Mouse (Mus musculus): ENCODE data around the gene Ubl7.
"Not testable (repeated sequence)": the region's sequence is repeated elsewhere in the genome, so short reads cannot be mapped to it uniquely, and the experiment has no call there.

Ubl7 gene

GRCm38 (mm10) chr9:57910254-57911160 is at the start of gene Ubl7:
Gene Ubl7, plus strand, starts transcription at chr9:57910979.
- peak; percentile 88 to 94 for DNase-seq (ENCODE audit: low spot score in 2 of 2)

DNA sequence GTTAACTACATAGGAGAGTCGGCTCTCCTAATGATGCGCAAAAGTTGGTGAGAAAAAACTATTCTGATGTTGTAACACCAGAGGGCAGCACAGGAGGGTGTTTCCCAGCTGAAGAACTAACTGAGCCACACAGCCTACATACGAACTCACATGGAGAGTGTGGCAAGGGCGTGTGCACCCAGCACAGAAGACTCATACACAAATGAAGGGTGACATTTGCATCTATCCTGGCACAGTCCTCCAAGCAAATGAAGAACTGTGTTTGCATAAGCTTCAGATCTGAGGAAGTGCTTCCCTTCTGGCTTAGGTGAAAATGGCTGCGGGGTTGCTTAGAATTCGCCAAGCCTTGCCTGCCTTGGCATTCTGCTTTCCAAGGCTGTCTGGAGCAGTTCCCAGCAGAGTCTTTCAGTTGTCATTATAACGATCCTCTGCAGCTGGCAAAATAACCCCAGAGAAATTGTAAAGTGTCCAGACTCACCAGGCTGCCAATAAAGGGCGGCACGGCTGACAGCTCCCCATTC is 48.8 kb upstream of the Ubl7 start:
- peak; percentile 49 to 70 for DNase-seq (ENCODE audit: low spot score in 2 of 2)

DNA sequence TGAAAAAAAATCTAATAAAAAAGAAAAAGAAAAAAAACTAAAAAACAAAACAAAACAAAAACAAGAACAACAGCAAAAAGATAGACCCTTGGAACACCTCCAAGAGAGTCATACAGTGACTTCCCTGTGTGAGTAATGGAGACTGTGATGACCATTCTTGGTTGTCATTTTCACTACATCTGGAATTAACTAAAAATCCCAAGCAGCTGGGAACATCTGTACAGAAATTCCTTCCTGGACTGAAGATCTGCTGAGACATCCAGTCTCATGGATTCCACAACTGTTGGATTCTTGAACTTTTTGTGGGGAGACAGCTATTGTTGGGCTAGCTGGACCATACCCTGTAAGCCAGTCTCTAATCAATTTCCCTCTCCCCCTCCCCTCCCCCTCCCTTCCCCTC is 46.4 kb upstream of the Ubl7 start:
- no peak for DNase-seq (ENCODE audit: low spot score in 2 of 2)

GRCm38 (mm10) chr9:57866530-57866929 is 44.2 kb upstream of the Ubl7 start:
- DNase-seq (ENCODE audit: low spot score in 2 of 2): peak in 1 of 2 experiments; percentile 46

DNA sequence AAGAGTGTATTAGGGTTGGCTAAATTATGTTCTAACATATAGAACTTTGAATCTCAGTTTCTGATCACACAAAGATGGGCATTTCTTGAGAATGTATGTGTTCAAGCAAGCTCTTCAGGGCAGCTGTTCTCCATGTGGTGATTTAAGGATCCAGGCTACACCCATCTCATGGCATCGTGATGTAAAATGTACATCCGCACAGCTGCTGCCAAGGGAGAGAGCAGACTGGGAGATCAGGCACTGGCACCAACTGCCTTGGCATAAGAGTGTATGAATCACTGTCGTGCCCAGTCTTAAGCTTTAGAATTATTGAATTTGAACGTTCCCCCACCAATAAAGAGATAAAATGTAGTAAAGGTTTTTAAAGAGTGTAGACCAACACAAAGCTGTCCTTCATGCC is 43.5 kb upstream of the Ubl7 start:
- DNase-seq (ENCODE audit: low spot score in 2 of 2): no peak

DNA sequence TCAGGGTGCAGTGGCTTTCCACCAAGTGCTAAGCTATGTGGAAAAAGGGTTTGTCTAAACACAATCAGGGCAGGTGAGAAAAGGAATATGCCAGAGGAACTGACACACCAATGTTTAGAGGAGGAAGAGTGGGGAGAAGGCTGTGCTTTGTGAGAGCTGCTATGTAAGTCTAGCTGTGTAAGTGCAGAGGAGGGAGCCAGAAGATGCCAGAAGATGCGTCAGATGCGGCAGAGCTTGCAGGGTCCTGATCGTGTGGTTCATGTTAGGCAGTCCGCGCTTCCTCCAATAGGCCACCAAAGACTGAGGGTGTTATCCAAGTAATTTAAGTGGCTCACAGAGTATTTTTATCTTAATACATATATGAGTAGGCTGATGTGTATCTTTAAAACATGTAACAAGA is 42.9 kb upstream of the Ubl7 start:
- peak in 1 of 2 experiments; percentile 29 for DNase-seq (ENCODE audit: low spot score in 2 of 2)

DNA sequence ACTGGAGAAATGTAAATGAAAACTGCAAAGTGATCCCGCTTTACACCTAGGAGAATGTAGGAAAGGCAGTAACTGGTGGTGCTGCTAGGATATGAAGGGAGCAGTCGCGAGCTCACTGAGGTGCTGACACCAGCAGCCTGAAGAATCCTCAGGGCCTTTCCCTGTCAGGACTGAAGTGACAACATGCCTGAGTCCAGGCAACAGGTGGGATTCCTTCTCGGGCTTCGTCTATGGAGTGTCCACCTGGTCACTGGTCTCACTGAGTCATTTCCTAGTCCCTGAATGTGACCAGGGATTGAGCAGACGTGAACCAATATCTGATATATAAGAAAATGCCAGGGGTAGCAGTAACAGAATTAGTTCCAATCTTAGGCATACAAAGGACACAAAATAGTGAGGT is 42.0 kb upstream of the Ubl7 start:
- DNase-seq (ENCODE audit: low spot score in 2 of 2): peak in 1 of 2 experiments; percentile 38

GRCm38 (mm10) chr9:57870273-57870816 is 40.4 kb upstream of the Ubl7 start:
- peak in 1 of 2 experiments; percentile 32 for DNase-seq (ENCODE audit: low spot score in 2 of 2)

DNA sequence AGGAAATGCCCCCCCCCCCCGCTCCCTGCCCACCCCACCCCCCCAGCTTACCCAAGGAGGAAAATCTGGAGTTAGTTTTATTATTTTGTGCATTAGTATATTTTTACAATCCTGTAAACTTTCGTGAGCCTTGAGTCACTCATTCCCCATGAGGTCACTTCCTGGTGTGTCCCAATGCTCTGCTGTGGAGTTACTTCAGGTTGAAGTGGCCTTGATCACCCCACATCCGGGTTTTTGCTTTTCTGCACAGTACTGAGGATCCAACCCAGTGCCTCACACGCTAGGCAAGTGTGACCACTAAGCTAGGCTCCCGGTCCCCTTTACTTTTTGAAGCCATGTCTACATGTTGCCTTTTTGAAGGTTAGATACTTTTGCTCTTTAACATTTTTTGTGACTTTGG is 36.6 kb upstream of the Ubl7 start:
- DNase-seq (ENCODE audit: low spot score in 2 of 2): peak in 1 of 2 experiments; percentile 57

- DNase-seq (ENCODE audit: low spot score in 2 of 2): peak in 1 of 2 experiments; percentile 23
Observed at GRCm38 (mm10) chr9:57874994-57875393, 35.8 kb upstream of the Ubl7 start.

DNA sequence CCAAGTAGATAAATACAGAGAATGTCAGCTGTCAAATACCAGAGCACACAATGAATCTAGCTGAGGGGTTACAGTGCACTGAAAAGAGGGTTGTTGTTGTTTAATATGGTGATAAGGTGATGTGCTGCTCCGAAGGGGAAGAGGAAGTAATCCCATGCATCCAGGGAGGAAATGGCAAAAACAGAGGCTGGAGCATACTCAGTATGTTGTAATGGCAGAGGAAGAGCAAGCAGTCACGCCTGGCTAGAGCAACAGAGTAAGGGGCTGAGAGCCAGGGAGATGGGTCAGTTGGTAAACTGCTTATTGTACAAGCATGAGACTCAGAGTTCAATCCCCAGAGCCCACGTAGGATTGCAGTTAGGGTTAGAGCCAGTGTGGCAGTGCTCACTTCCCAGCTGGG is 31.6 kb upstream of the Ubl7 start:
- no peak for DNase-seq (ENCODE audit: low spot score in 2 of 2)

- DNase-seq (ENCODE audit: low spot score in 2 of 2): peak in 1 of 2 experiments; percentile 49
Observed at GRCm38 (mm10) chr9:57880278-57880677, 30.5 kb upstream of the Ubl7 start.

DNA sequence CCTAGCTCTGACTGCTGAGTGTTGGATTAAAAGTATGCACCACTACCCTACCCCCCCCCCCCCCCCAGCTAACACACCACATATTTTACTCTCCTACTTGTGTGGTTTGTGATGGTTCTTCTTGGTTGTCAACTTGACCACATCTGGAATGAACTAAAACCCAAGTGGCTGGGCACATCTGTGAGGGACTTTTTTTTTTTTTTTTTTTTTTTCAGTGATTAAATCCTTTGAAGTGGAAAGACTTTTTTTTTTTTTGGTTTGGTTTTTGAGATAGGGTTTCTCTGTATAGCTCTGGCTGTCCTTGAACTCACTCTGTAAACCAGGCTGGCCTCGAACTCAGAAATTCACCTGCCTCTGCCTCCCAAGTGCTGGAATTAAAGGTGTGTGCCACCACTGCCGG is 29.0 kb upstream of the Ubl7 start:
- not testable (repeated sequence) for DNase-seq (ENCODE audit: low spot score in 2 of 2)

DNA sequence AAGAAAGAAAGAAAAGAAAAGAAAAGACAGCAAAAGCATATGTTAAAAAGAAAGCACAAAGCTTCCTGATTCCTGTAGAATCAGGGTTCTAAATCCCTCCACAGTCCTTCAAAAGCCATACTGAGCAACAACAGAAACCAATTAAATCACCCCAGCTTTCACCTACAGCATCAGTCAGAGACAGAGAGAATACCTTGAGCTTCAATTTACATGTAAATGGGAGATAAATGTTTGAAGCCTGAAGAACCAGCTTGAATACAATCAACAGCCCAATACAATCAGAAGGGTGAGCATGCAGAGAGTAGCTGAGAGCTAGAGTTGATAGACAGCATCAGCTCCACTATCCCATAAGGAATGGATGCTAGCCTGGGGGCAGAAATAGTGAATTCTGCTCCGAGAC is 27.4 kb upstream of the Ubl7 start:
- DNase-seq (ENCODE audit: low spot score in 2 of 2): no peak

DNA sequence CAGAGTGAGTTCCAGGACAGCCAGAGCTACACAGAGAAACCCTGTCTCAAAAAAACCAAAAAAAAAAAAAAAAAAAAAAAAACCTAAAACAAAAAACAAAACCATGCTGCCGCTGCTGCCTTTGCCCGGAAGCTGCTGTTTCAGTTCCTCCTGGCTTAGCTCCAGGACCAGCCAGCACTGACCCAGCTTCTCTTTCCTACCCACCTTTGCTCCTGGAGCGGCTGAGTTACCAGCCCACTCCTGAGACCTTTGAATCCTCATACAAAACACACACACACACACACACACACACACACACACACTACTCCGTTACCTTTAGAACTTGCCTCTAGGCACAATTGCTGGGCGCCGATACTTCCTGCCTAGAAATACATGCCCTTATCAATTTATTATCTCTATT is 22.7 kb upstream of the Ubl7 start:
- peak in 1 of 2 experiments; percentile 55 for DNase-seq (ENCODE audit: low spot score in 2 of 2)

DNA sequence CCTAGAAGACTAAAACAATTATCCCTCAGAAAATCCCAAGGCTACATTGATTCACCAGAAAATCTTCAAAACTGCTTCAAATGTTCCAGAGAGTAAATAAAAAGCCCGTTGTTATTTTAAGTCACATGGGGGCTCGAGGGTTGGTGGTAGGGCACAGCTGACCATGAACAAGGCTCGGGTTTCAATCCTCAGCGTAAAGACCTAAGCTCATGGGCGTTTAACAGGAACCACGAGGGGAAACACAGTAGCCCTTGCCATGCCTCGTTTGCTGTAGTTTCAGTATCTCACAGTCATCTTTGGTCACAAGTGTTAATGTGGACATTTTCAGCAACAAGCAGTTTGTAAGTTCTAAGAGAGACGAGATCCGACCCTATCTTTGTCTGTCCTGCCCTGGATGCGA is 10.3 kb upstream of the Ubl7 start:
- no peak for DNase-seq (ENCODE audit: low spot score in 2 of 2)

GRCm38 (mm10) chr9:57901197-57901596 is 9.6 kb upstream of the Ubl7 start:
- DNase-seq (ENCODE audit: low spot score in 2 of 2): peak in 1 of 2 experiments; percentile 34

DNA sequence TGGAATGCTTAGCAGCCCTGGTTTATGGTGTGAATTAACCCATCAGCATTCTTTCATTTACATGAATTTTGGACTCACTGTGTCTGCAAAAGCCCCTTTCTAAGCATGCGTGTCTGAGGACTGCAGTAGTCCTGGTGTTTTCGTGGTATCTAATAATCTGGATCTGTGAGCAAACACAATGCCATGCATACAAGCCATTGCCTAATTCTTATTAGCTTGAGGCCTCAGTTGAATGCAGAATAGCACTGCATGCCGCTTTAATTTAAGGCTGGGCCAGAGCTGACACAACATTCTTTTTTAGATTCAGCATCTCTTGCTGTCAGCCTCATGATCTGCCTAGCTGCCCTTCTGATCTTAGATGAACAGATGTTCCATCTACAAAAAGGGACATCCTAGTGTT is 9.2 kb upstream of the Ubl7 start:
- DNase-seq (ENCODE audit: low spot score in 2 of 2): no peak

DNA sequence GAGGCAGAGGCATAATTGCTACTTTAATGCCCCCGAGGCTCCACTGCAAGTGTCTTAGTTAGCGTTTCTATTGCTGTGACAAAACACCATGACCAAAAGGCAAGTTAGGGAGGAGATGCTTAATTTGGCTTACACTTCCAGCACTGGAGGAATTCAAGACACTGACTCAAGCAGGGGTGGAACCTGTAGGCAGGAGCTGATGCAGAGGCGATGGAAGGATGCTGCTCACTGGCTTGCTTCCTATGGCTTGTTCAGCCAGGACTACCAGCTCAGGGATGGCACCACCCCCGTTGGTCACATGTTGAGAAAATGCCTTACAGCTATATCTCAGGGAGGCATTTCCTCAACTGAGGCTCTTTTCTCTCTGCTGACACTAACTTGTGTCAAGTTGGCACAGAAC is 8.6 kb upstream of the Ubl7 start:
- peak in 1 of 2 experiments; percentile 41 for DNase-seq (ENCODE audit: low spot score in 2 of 2)

- peak in 1 of 2 experiments; percentile 57 for DNase-seq (ENCODE audit: low spot score in 2 of 2)
Observed at GRCm38 (mm10) chr9:57903589-57904249, 7.1 kb upstream of the Ubl7 start.

GRCm38 (mm10) chr9:57904250-57904644 is 6.5 kb upstream of the Ubl7 start:
- DNase-seq (ENCODE audit: low spot score in 2 of 2): no peak

- DNase-seq (ENCODE audit: low spot score in 2 of 2): peak in 1 of 2 experiments; percentile 48
Observed at GRCm38 (mm10) chr9:57907206-57907605, 3.6 kb upstream of the Ubl7 start.
